Mouse (Mus musculus): Measurements from ENCODE around the gene Rabl3. TPM values are rescaled to one million over a fixed set of nuclear protein-coding genes. Genes with fewer than 3 reads are reported as not detected.

The Rabl3 gene
- 8.3 and 13.0 TPM in 2 replicates for total RNA-seq (2023)

DNA sequence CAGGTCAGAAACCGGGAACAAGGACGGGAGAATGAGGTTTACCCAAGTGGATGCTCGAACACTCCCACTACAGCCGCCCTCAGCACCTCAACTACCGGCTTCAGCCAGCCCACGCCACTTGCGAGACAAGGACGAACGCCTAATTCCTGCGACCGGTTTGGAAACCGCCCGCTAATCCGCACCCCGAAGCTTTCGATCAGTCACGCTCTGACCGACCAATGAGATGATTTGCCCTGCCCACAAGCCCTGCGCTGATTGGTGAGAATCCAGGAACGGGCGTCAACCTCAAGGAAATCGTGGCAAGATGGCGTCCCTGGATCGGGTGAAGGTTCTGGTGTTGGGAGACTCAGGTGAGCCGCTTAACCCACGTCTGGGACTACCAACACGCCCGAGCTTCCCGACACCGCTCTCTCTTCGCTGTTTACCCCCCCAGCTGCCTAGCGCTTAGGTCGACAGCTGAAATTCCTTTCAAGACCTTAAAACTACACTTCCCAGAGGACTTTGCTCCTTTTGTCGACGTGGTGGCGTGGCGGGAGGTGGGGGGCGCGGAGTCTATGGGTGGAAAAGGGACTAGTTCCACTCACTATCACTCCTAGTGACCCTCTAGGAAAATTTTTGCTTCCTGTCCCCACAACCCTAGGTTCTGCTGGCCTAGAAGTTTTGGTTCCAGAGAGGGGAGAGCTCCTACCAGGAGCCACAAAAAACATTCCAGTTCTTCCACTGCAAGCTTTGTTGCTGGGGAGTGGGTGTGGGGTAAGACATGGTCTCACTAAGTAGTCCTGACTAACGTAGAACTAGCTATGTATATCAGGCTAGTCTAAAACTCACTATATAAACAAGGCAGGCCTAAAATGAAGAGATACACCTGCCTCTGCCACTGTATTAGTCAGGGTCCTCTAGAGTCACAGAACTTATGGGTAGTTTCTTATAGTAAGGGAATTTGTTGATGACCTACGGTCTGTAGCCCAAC is at the start of gene Rabl3, which contains the start of gene Gtf2e1:
Rabl3 (plus strand) TSS at position 275 of the 970 bp plus-strand sequence.
Gtf2e1 (minus strand) TSS at position 179 of the 970 bp plus-strand sequence.

DNA sequence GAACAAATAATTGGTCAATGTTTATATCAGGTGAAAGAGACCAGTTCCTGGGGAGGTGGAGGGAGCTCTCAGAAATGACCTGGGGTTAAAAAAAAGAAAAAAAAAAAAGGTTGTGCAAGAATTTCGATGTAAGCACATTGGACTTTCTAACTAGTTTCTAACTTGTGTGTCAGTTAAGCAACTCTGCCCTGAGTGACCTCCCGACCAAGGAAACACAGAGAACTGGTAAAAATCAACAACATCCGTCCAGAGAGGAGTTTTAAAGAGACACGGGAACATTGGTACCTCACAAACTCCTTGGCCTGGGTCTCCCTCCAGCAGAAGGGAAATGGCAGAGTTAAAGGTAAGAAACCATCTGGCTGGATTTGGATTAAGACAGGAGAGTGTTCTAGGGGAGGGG is 40.3 kb downstream of the Rabl3 start, which contains the start of gene Hgd:
Hgd (plus strand) TSS at position 160 of the 400 bp plus-strand sequence.

Other genes starting within 250 kb of the Rabl3 start
- gene Stxbp5l, start 154.9 kb upstream of the Rabl3 start, total RNA-seq (2023): not detected in 2 replicates
- 4.2 and 5.5 TPM in 2 replicates for gene Gtf2e1, start 96 bp upstream of the Rabl3 start, total RNA-seq (2023)
- not detected in 2 replicates for gene Hgd, start 40.3 kb downstream of the Rabl3 start, total RNA-seq (2023)
- gene Ndufb4, start 114.6 kb downstream of the Rabl3 start, total RNA-seq (2023): 14.0 and 26.4 TPM in 2 replicates
- gene Fstl1, start 237.0 kb downstream of the Rabl3 start, total RNA-seq (2023): 0.35 TPM in 1 of 2 replicates, not detected in the other